Mouse (Mus musculus) ES-Bruce4 (cell line): ENCODE measurements at regions not wholly inside any gene's neighbourhood (a gene's known extent, or its start where the extent isn't known, plus 50 kb on each side); places are given as distances from the start of the nearest gene placed in this dataset.

Source experiments
- H3K27ac ChIP-seq: 2 replicates; pipeline ENCODE4 v1.5.1; 2012; ENCODE audit warnings: low read length, inconsistent platforms; ENCODE audit not compliant: insufficient read depth
- H3K27me3 ChIP-seq: 2 replicates; pipeline ENCODE4 v1.6.1; 2012; ENCODE audit warnings: mild to moderate bottlenecking, low read length, inconsistent platforms; ENCODE audit not compliant: control insufficient read depth, poor library complexity, insufficient read depth, severe bottlenecking
- H3K36me3 ChIP-seq: 2 replicates; pipeline ENCODE4 v1.6.1; 2012; ENCODE audit warnings: inconsistent platforms, mild to moderate bottlenecking, low read length, moderate library complexity; ENCODE audit not compliant: control insufficient read depth, poor library complexity, insufficient read depth, severe bottlenecking
- H3K4me1 ChIP-seq: one replicate; pipeline ENCODE4 v1.8.1; 2011; ENCODE audit warnings: low read length; ENCODE audit not compliant: control insufficient read depth, insufficient read depth
- H3K4me3 ChIP-seq: 2 replicates; pipeline ENCODE4 v1.5.1; 2011; ENCODE audit warnings: low read depth, mild to moderate bottlenecking, low read length
- H3K9ac ChIP-seq: 2 replicates; pipeline ENCODE4 v1.6.1; 2012; ENCODE audit warnings: low read depth, mild to moderate bottlenecking, inconsistent platforms; ENCODE audit not compliant: poor library complexity, severe bottlenecking
- H3K9me3 ChIP-seq: replicated peaks from 2 replicates; pipeline ENCODE4 v1.6.1; 2012; ENCODE audit warnings: mild to moderate bottlenecking, low read length, inconsistent platforms; ENCODE audit not compliant: control insufficient read depth, poor library complexity, insufficient read depth, severe bottlenecking
- CTCF ChIP-seq: IDR thresholded peaks from one replicate; pipeline ENCODE4 v1.8.1; 2011; ENCODE audit warnings: low read depth, low read length
- EP300 ChIP-seq: IDR thresholded peaks from 2 replicates; pipeline ENCODE4 v1.6.1; 2011; ENCODE audit warnings: low read depth, low read length; ENCODE audit not compliant: insufficient read depth
- POLR2A ChIP-seq: IDR thresholded peaks from one replicate; pipeline ENCODE4 v1.8.1; 2011; ENCODE audit warnings: low read length; ENCODE audit not compliant: insufficient read depth

DNA sequence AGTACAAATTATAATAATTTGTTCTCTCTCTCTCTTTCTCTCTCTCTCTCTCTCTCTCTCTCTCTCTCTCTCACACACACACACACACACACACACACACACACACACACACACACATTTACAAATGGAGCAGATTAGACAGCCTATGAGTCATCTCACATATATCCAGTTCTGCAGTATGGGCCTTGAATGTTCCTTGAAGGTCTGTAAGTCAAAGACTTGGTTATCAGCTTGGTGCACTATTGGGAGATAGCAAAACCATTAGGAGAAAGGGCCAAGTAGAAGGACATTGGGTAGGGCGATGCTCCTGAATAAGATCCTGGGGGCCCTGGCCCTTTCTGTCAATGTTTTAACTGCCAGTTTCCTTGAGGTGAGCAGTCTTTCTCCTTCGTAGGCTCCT, 145.1 kb upstream of the Trib2 start:
- Histone ChIP-seq H3K9me3 (no peaks in the 10 kb centered on the region; the same call in 1 of the 2 replicates), H3K4me1 (no peaks in the 10 kb centered on the region), H3K9ac (no peak overlapping the region), H3K4me3 (no peak overlapping the region), H3K27me3 (no peaks in the 10 kb centered on the region), H3K27ac (no peak overlapping the region), H3K36me3 (no peaks in the 10 kb centered on the region)
- TF ChIP-seq EP300 (no peak), CTCF (no peak), POLR2A (no peak)

- no peak overlapping the region for H3K4me3 ChIP-seq
- no peaks in the 10 kb centered on the region for H3K27me3 ChIP-seq
- TF ChIP-seq EP300 (no peak), POLR2A (no peak), CTCF (no peak)
- H3K9ac ChIP-seq = no peak overlapping the region
- H3K36me3 ChIP-seq = no peaks in the 10 kb centered on the region
- H3K27ac ChIP-seq = no peak overlapping the region
- H3K9me3 ChIP-seq = no peaks in the 10 kb centered on the region
- H3K4me1 ChIP-seq = no peaks in the 10 kb centered on the region
These were observed 120.9 kb upstream of the Trib2 start for GRCm38 (mm10) chr12:15937443-15938237.

DNA sequence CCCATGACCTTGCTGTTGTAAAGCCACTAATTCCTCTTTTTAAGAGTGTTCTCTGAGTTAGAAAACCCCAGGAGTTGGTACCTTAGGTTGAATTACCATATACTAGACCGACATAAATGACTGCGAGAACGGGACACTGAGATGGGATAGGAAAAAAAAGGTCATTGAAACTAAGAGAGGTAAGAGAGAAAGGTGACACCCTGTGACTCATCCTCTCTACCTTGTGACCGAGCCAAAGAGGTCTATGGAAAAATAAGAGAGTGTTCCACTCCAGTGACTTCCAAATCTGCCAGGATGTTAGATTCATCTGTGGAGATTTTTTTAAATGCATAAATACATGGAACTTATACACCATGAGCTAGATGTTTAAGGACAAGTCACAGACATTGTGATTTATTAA, 115.3 kb upstream of the Trib2 start:
- H3K27ac ChIP-seq = no peak overlapping the region
- H3K9me3 ChIP-seq = 0 out of 2 replicates have a peak, but pooled peaks cover 2% of the 10 kb centered on the region
- H3K4me1 ChIP-seq = no peaks in the 10 kb centered on the region
- no peak overlapping the region for H3K9ac ChIP-seq
- H3K36me3 ChIP-seq = no peaks in the 10 kb centered on the region
- no peak overlapping the region for H3K4me3 ChIP-seq
- H3K27me3 ChIP-seq = no peaks in the 10 kb centered on the region
- TF ChIP-seq EP300 = no peak
- TF ChIP-seq POLR2A = no peak
- TF ChIP-seq CTCF = no peak

- H3K27ac ChIP-seq = no peak overlapping the region
- H3K36me3 ChIP-seq = no peaks in the 10 kb centered on the region
- H3K4me3 ChIP-seq = no peak overlapping the region
- 0 out of 2 replicates have a peak, but pooled peaks cover 2% of the 10 kb centered on the region for H3K9me3 ChIP-seq
- no peak for TF ChIP-seq EP300
- TF ChIP-seq POLR2A = no peak
- no peak for TF ChIP-seq CTCF
- H3K27me3 ChIP-seq = no peaks in the 10 kb centered on the region
- no peaks in the 10 kb centered on the region for H3K4me1 ChIP-seq
- H3K9ac ChIP-seq = no peak overlapping the region
These were observed 114.8 kb upstream of the Trib2 start for GRCm38 (mm10) chr12:15931535-15931934.

- Histone ChIP-seq H3K27me3 (no peaks in the 10 kb centered on the region), H3K9me3 (0 out of 2 replicates have a peak, but pooled peaks cover 2% of the 10 kb centered on the region), H3K36me3 (no peaks in the 10 kb centered on the region), H3K4me1 (no peaks in the 10 kb centered on the region), H3K4me3 (no peak overlapping the region), H3K9ac (no peak overlapping the region), H3K27ac (no peak overlapping the region)
- no peak for TF ChIP-seq POLR2A
- TF ChIP-seq CTCF = no peak
- no peak for TF ChIP-seq EP300
These were observed 113.4 kb upstream of the Trib2 start for GRCm38 (mm10) chr12:15930155-15930554.

GRCm38 (mm10) chr12:15929541-15929940, 112.8 kb upstream of the Trib2 start:
- no peaks in the 10 kb centered on the region for H3K36me3 ChIP-seq
- no peak overlapping the region for H3K27ac ChIP-seq
- TF ChIP-seq CTCF = no peak
- TF ChIP-seq POLR2A = no peak
- TF ChIP-seq EP300 = no peak
- H3K4me3 ChIP-seq = no peak overlapping the region
- H3K4me1 ChIP-seq = no peaks in the 10 kb centered on the region
- no peak overlapping the region for H3K9ac ChIP-seq
- no peaks in the 10 kb centered on the region for H3K27me3 ChIP-seq
- 0 out of 2 replicates have a peak, but pooled peaks cover 2% of the 10 kb centered on the region for H3K9me3 ChIP-seq
